Mouse (Mus musculus): ENCODE data around the gene Ccdc92b. TPM values are rescaled to one million over a fixed set of nuclear protein-coding genes. Genes with fewer than 3 reads are reported as not detected.

Ccdc92b gene
- polyA plus RNA-seq, 1 experiment from 2014 or later: 0.61 TPM

DNA sequence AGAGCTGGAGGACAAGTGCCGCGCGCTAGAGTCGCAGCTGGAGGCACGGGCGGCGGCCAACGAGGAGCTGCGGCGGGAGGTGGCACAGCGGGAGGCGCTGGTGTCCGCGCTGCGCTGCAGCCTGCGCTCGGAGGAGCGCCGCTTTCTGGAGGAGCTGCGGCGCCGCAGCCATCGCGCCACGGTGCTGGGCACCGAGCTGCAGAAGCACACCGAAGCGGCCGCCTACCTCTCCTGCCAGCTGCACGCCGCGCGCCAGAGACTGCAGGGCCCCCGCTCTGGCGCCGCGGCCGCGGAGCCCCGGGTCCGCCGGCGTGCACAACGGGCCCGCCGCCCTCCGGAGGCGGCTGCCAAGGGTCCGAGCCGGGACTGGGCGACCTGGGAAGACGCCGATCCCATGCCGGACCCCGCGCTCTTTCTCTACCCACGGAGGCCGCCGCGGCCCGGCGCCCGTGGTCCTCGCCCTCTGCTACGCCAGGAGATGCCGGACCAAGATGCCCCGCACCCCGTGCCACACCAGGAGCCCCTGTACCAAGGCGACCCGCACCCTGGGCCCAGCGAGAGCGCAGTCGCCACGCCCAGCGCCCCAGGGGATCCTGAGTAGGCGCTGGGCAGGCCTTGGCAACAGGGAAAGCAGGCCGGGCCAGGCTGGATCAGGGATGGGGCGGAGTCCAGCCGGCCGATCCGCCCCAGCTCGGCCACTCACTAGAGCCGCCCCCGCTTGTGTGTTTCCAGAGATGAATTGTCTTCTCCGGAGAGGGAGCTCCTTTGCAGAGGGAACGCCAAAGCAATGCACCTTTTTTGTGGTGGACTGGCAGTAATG, 18.8 kb downstream of the Ccdc92b start:
- peak; percentile 91 for ATAC-seq (ENCODE audit: insufficient number of reproducible peaks, insufficient read depth, low FRiP score, low read depth)
- H3K4me3 ChIP-seq (ENCODE audit: low read depth, low read length): peak overlapping the region; percentile 70
- peak overlapping the region; percentile 66 for H3K9ac ChIP-seq (replicated peaks; ENCODE audit: low read depth, low read length)

DNA sequence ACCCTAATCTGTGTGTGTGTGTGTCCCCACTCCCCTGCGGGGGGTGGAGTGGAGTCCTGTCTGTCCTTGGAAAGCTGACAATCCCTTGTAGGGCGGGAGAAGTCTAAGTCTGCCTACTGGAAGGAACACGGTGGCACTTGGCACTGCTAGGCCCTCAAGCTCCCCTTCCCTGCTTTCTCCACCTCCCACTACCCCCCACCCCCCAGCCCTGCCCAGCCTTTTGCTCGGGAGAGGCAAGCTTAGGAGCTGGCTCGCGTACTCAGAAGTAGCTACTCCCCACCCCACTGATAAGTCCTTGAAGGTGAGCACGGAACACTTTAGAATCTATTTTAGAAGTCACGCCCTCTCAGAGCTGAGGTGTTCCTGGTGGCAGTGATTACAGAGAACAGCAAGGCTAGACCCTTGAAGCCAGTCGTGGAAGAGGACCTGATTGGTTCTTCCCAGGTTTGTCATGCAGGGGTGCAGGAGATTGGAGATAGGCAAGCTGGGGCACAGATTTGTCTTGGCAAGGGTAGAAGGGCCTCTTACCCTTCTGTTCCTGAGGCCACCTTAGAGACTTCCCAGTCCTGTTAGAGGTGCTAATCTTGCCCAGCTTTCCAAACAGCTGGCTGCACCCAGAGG, 19.5 kb downstream of the Ccdc92b start:
- no peaks in the 10 kb centered on the region for H3K9me3 ChIP-seq (ENCODE audit: control insufficient read depth, low read depth, low read length)
- peak; percentile 65 for ATAC-seq (ENCODE audit: insufficient number of reproducible peaks, insufficient read depth, low FRiP score, low read depth)
- H3K27ac ChIP-seq (ENCODE audit: low read length): peak overlapping the region; percentile 90
- H3K4me2 ChIP-seq (replicated peaks; ENCODE audit: low read depth, low read length): peak overlapping the region; percentile 81
- peak overlapping the region; percentile 66 for H3K9ac ChIP-seq (replicated peaks; ENCODE audit: low read depth, low read length)
- WGBS: 4% methylated on average over 9 of the region's 9 CpGs
- no peaks in the 10 kb centered on the region for H3K36me3 ChIP-seq (ENCODE audit: control insufficient read depth, insufficient read depth, low read length)
- H3K4me1 ChIP-seq (ENCODE audit: control insufficient read depth, insufficient read depth, low read length): peaks cover 20% of the 10 kb centered on the region; the same call in 1 of the 2 replicates
- H3K27me3 ChIP-seq (ENCODE audit: control insufficient read depth, insufficient read depth, low read length): no peaks in the 10 kb centered on the region
- H3K4me3 ChIP-seq (ENCODE audit: low read depth, low read length): peak overlapping the region; percentile 70

More for the DNA sequence above, 18.8 kb downstream of the Ccdc92b start:
- peak overlapping the region; percentile 81 for H3K4me2 ChIP-seq (replicated peaks; ENCODE audit: low read depth, low read length)
- H3K9me3 ChIP-seq (ENCODE audit: control insufficient read depth, low read depth, low read length): no peaks in the 10 kb centered on the region
- no peaks in the 10 kb centered on the region for H3K36me3 ChIP-seq (ENCODE audit: control insufficient read depth, insufficient read depth, low read length)
- peaks cover 20% of the 10 kb centered on the region; the same call in 1 of the 2 replicates for H3K4me1 ChIP-seq (ENCODE audit: control insufficient read depth, insufficient read depth, low read length)
- WGBS: under 1% methylated on average over 77 of the region's 86 CpGs
- H3K27ac ChIP-seq (ENCODE audit: low read length): peak overlapping the region; percentile 90
- no peaks in the 10 kb centered on the region for H3K27me3 ChIP-seq (ENCODE audit: control insufficient read depth, insufficient read depth, low read length)

DNA sequence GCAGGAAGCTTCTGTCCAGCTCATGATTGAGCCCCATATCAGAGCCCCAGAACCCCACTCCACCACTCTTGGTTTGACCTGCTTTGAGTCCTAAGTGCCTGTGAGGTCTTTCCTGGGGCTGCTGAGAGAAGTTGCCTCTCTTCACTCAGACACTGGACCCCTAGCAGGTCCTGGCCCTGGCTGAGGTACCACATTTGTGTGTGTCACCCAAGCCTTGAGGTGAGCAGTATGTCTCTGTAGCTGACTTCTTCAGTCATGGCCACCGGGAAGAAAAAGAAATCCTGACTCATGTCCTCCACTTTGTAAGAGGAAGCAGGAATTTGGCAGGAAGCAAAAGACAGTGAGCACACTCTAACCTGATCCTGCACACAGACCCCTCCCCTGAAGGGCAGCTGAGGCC, 20.2 kb downstream of the Ccdc92b start:
- H3K27ac ChIP-seq (ENCODE audit: low read length): no peak overlapping the region
- H3K27me3 ChIP-seq (ENCODE audit: control insufficient read depth, insufficient read depth, low read length): no peaks in the 10 kb centered on the region
- no peaks in the 10 kb centered on the region for H3K9me3 ChIP-seq (ENCODE audit: control insufficient read depth, low read depth, low read length)
- H3K4me1 ChIP-seq (ENCODE audit: control insufficient read depth, insufficient read depth, low read length): peaks cover 20% of the 10 kb centered on the region; the same call in 1 of the 2 replicates
- no peaks in the 10 kb centered on the region for H3K36me3 ChIP-seq (ENCODE audit: control insufficient read depth, insufficient read depth, low read length)
- ATAC-seq (ENCODE audit: insufficient number of reproducible peaks, insufficient read depth, low FRiP score, low read depth): no peak
- no peak overlapping the region for H3K4me2 ChIP-seq (replicated peaks; ENCODE audit: low read depth, low read length)
- WGBS: 50% methylated on average over 1 of the region's 1 CpGs
- no peak overlapping the region for H3K9ac ChIP-seq (replicated peaks; ENCODE audit: low read depth, low read length)
- H3K4me3 ChIP-seq (ENCODE audit: low read depth, low read length): no peak overlapping the region

DNA sequence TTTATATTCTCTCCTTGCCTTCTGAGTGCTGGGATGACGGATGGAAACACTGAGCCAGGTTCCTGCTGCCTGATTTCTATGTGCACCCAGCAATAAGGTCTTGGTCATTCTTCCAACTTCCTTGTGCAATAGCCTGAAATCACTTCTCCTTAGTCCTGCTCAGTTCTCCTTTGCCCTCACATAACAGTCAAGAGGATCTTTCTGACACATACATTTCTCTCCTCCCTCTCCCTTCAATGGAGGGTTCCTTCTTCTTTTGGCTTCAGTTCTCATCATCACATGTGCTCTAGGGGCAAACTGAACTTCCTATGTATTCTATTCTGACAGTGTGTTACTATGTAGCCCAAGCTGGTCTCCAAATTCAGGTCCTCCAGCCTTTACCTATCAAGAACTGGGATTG, 28.6 kb downstream of the Ccdc92b start:
- no peaks in the 10 kb centered on the region for H3K27me3 ChIP-seq (ENCODE audit: control insufficient read depth, insufficient read depth, low read length)
- no peaks in the 10 kb centered on the region for H3K9me3 ChIP-seq (ENCODE audit: control insufficient read depth, low read depth, low read length)
- H3K36me3 ChIP-seq (ENCODE audit: control insufficient read depth, insufficient read depth, low read length): no peaks in the 10 kb centered on the region
- no peak overlapping the region for H3K4me2 ChIP-seq (replicated peaks; ENCODE audit: low read depth, low read length)
- H3K9ac ChIP-seq (replicated peaks; ENCODE audit: low read depth, low read length): no peak overlapping the region
- no peak overlapping the region for H3K4me3 ChIP-seq (ENCODE audit: low read depth, low read length)
- ATAC-seq (ENCODE audit: insufficient number of reproducible peaks, insufficient read depth, low FRiP score, low read depth): no peak
- peaks cover 25% of the 10 kb centered on the region for H3K4me1 ChIP-seq (ENCODE audit: control insufficient read depth, insufficient read depth, low read length)
- 90% methylated on average over 1 of the region's 1 CpGs for WGBS
- H3K27ac ChIP-seq (ENCODE audit: low read length): peak overlapping the region; percentile 33; the same call in 1 of the 2 replicates

DNA sequence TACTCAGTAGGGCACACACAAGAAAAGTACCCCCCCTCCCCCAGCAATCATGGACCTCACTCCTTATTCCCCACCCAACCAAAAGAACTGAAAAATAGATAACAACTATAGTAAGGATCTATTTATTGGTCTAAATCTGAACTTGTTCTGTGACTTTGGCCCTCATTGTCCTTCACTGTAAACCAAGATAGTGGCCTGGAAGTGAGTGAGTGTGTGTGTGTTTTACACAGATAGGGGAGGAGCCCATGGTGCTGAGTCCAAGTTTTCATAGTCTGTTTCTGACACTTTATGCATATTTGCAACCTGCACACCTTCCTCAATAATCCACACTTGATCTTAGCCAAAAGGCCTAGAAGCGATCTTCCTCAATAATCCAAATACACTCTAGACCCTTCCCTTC, 29.3 kb downstream of the Ccdc92b start:
- Histone ChIP-seq H3K36me3 (ENCODE audit: control insufficient read depth, insufficient read depth, low read length) (no peaks in the 10 kb centered on the region), H3K9ac (replicated peaks; ENCODE audit: low read depth, low read length) (0 out of 2 replicates have a peak overlapping the region, but pooled peaks have one; percentile 1), H3K27ac (ENCODE audit: low read length) (peak overlapping the region; percentile 80; the same call in 1 of the 2 replicates), H3K27me3 (ENCODE audit: control insufficient read depth, insufficient read depth, low read length) (no peaks in the 10 kb centered on the region), H3K4me3 (ENCODE audit: low read depth, low read length) (peak overlapping the region; percentile 95), H3K9me3 (ENCODE audit: control insufficient read depth, low read depth, low read length) (no peaks in the 10 kb centered on the region), H3K4me2 (replicated peaks; ENCODE audit: low read depth, low read length) (peak overlapping the region; percentile 76), H3K4me1 (ENCODE audit: control insufficient read depth, insufficient read depth, low read length) (peaks cover 26% of the 10 kb centered on the region)
- 3% methylated on average over 1 of the region's 1 CpGs for WGBS
- ATAC-seq (ENCODE audit: insufficient number of reproducible peaks, insufficient read depth, low FRiP score, low read depth): no peak; the same call in 1 of the 2 replicates

DNA sequence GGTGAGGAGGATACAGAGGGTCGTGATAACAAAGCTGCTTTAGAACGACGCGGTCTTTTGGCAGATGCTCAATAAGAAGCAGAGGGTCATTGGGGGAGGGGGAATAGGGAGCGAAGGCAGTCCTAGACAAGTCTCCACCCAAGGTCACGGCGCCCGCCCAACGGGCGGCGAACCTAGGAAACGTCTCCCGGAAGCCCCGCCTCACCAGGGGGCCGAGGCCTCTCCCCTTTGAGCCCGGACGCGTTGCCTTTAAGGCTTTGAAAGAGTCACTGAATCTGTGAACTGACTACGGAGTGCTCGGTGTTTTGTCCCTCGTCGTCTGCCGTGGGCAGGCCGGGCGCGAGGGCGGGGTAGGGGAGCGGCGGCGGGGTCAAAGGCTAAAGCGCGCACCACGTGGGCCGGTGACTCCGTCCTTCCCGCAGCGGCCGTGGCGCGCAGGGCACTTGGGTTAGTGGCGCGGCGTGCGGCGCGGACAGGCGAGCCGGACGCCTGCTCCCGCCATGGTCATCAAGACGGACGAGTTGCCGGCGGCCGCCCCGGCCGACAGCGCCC, 29.8 kb downstream of the Ccdc92b start, which contains the start of gene Cluh:
Gene Cluh, plus strand, starts transcription at position 401 of the 552 bp plus-strand sequence.
- Histone ChIP-seq H3K9me3 (ENCODE audit: control insufficient read depth, low read depth, low read length) (no peaks in the 10 kb centered on the region), H3K4me2 (replicated peaks; ENCODE audit: low read depth, low read length) (peak within 1 kb of the TSS; percentile 76), H3K36me3 (ENCODE audit: control insufficient read depth, insufficient read depth, low read length) (no peaks in the 10 kb centered on the region), H3K27me3 (ENCODE audit: control insufficient read depth, insufficient read depth, low read length) (no peaks in the 10 kb centered on the region), H3K9ac (replicated peaks; ENCODE audit: low read depth, low read length) (peak within 1 kb of the TSS; percentile 74), H3K4me1 (ENCODE audit: control insufficient read depth, insufficient read depth, low read length) (peaks cover 26% of the 10 kb centered on the region), H3K4me3 (ENCODE audit: low read depth, low read length) (peak within 1 kb of the TSS; percentile 95), H3K27ac (ENCODE audit: low read length) (peak within 1 kb of the TSS; percentile 80)
- under 1% methylated on average over 58 of the region's 58 CpGs for WGBS
- ATAC-seq (ENCODE audit: insufficient number of reproducible peaks, insufficient read depth, low FRiP score, low read depth): peak; percentile 91

DNA sequence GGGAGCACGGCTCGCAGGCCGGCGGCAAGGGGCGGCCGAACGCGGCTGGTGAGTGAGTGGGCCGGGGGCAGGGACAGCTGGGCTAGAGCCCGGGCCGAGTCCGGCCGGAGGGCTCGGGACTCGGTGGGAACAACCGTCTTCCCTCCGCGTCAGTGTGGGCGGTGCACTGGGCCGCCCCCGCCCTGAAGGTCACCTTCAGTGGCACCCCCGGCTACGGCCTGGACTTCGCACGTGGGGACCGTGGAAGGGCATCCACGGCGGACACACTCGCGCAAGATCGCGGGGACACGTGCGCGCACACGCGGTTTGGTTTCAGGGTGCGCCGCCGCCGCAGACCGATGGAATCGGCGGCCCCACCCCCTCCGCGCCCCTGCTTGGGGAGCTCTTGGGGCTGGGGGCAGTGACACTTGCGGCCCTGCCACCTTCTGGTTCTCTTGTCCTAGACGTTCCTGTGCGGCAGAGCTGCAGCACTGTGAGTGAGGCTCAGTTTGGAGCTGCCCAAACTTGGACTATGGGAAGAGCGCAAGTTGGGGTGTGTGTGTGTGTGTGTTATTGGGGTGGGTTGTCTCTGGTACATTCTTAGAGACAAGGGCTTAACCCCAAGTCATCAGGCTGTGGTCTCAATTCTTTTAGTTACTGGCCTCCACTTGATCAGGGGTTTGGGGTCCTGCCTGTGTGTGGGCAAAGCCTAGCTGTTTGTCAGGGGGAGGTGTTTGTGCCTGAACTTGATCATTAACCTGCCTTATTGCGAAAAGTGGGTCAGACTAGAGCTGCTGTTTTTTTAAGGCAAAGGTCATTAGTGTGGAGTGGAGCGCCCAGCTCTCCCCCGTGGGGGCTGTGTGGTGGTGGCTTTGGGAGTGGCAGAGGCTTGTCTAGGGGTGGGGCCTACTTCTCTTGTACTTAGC, 30.5 kb downstream of the Ccdc92b start:
- no peaks in the 10 kb centered on the region for H3K9me3 ChIP-seq (ENCODE audit: control insufficient read depth, low read depth, low read length)
- H3K4me3 ChIP-seq (ENCODE audit: low read depth, low read length): peak overlapping the region; percentile 95
- peak overlapping the region; percentile 80 for H3K27ac ChIP-seq (ENCODE audit: low read length)
- WGBS: 1% methylated on average over 52 of the region's 53 CpGs
- ATAC-seq (ENCODE audit: insufficient number of reproducible peaks, insufficient read depth, low FRiP score, low read depth): peak; percentile 54
- no peaks in the 10 kb centered on the region for H3K27me3 ChIP-seq (ENCODE audit: control insufficient read depth, insufficient read depth, low read length)
- peak overlapping the region; percentile 74 for H3K9ac ChIP-seq (replicated peaks; ENCODE audit: low read depth, low read length)
- H3K36me3 ChIP-seq (ENCODE audit: control insufficient read depth, insufficient read depth, low read length): no peaks in the 10 kb centered on the region
- peaks cover 26% of the 10 kb centered on the region for H3K4me1 ChIP-seq (ENCODE audit: control insufficient read depth, insufficient read depth, low read length)
- H3K4me2 ChIP-seq (replicated peaks; ENCODE audit: low read depth, low read length): peak overlapping the region; percentile 76

Data from stomach, embryonic 14.5 days (tissue).